Comparison of ENCODE assay signal across 24 mouse cellular contexts in genomic region chr8:117060306-117060705, GRCm38 (mm10). TPM values are rescaled to one million over a fixed set of nuclear protein-coding genes. Genes with fewer than 3 reads are reported as not detected.
A peak's percentile ranks its signal among the peaks of the same experiment; 100 is the strongest.
DNase-seq lines count a peak whose midpoint lies in the region; ATAC-seq and TF ChIP-seq lines count a peak whose summit lies in the region.
"Had no signal": no experiment of that assay in that cellular context is flagged by ENCODE, and none has a peak within 500 bp of the region (broad histone marks: within the 10 kb centered on the region; RNA-seq: fewer than 3 reads in every experiment).

No protein-coding gene starts in this region.

- H3K27me3 ChIP-seq in kidney, embryonic 16.5 days (ENCODE audit: insufficient read depth, low read length) = no peaks in the 10 kb centered on the region
- no peaks in the 10 kb centered on the region for H3K27me3 ChIP-seq in testis, adult 2 months (ENCODE audit: control insufficient read depth, insufficient read depth, low read length)
- no peaks in the 10 kb centered on the region for H3K27me3 ChIP-seq in kidney, postnatal 0 days (ENCODE audit: insufficient read depth, low read length)
- H3K27me3 ChIP-seq: limb, embryonic 15.5 days; midbrain, embryonic 12.5 days had no signal

- H3K9ac ChIP-seq in kidney, embryonic 16.5 days (replicated peaks; ENCODE audit: low read length) = no peak overlapping the region
- no peak overlapping the region for H3K9ac ChIP-seq in kidney, postnatal 0 days (ENCODE audit: low read depth, low read length)
- H3K9ac ChIP-seq: forebrain, postnatal 0 days; limb, embryonic 15.5 days; lung, embryonic 14.5 days; midbrain, embryonic 12.5 days had no signal

- TF ChIP-seq POLR2A in testis, adult 2 months (IDR thresholded peaks at IDR 0.05; ENCODE audit: control insufficient read depth, low read depth, low read length) = no peak

- no peak overlapping the region for H3K4me2 ChIP-seq in kidney, embryonic 16.5 days (replicated peaks; ENCODE audit: low read depth, low read length)
- no peak overlapping the region for H3K4me2 ChIP-seq in kidney, postnatal 0 days (ENCODE audit: low read length)
- H3K4me2 ChIP-seq: limb, embryonic 15.5 days; lung, embryonic 14.5 days; midbrain, embryonic 12.5 days had no signal

- no peak overlapping the region for H3K4me3 ChIP-seq in kidney, embryonic 16.5 days (ENCODE audit: low read length)
- H3K4me3 ChIP-seq in testis, adult 2 months (ENCODE audit: control insufficient read depth, low read depth, low read length) = no peak overlapping the region
- no peak overlapping the region for H3K4me3 ChIP-seq in kidney, postnatal 0 days (replicated peaks; ENCODE audit: low read depth, low read length)
- H3K4me3 ChIP-seq: heart, embryonic 10.5 days; limb, embryonic 15.5 days; midbrain, embryonic 12.5 days had no signal

- no peak for ATAC-seq in kidney, embryonic 16.5 days (ENCODE audit: low FRiP score, low TSS enrichment)
- ATAC-seq in kidney, postnatal 0 days (replicated peaks; ENCODE audit: low FRiP score, low read depth) = no peak
- ATAC-seq: forebrain, postnatal 0 days; inflammation-experienced regulatory T-cells, adult 6 months had no signal

- H3K27ac ChIP-seq in kidney, embryonic 16.5 days (ENCODE audit: low read length) = no peak overlapping the region
- H3K27ac ChIP-seq in testis, adult 2 months (ENCODE audit: control insufficient read depth, insufficient read depth, low read depth, low read length) = no peak overlapping the region
- H3K27ac ChIP-seq in kidney, postnatal 0 days = no peak overlapping the region
- H3K27ac ChIP-seq: heart, embryonic 10.5 days; limb, embryonic 15.5 days; midbrain, embryonic 12.5 days had no signal

- DNase-seq in kidney, adult 18-20 months = peak; percentile 10
- DNase-seq in testis, postnatal 14 days (ENCODE audit: low spot score) = no peak
- DNase-seq in kidney, postnatal 0 days (ENCODE audit: low spot score) = peak; percentile 7
- DNase-seq in frontal cortex, postnatal 14 days (ENCODE audit: low spot score in 2 of 2) = no peak
- no peak for DNase-seq in adrenal gland, adult 8-10 months
- DNase-seq: adrenal gland, postnatal 10 days; cerebellum, postnatal 25 days; embryo, embryonic 11 days; forebrain, postnatal 0 days; layer of hippocampus, postnatal 36 days; lung, embryonic 14.5 days; lung, postnatal 4 days; thymus, adult 18-20 months had no signal

- no peaks in the 10 kb centered on the region for H3K4me1 ChIP-seq in kidney, embryonic 16.5 days (ENCODE audit: insufficient read depth, low read length)
- peaks cover 7% of the 10 kb centered on the region for H3K4me1 ChIP-seq in testis, adult 2 months (ENCODE audit: control insufficient read depth, insufficient read depth, low read length)
- no peaks in the 10 kb centered on the region for H3K4me1 ChIP-seq in kidney, postnatal 0 days (replicated peaks; ENCODE audit: insufficient read depth, low read length)
- H3K4me1 ChIP-seq: limb, embryonic 15.5 days had no signal

- H3K36me3 ChIP-seq in kidney, embryonic 16.5 days (ENCODE audit: insufficient read depth, low read length) = no peaks in the 10 kb centered on the region
- no peaks in the 10 kb centered on the region for H3K36me3 ChIP-seq in testis, adult 2 months (ENCODE audit: control insufficient read depth, insufficient read depth, low read length)
- H3K36me3 ChIP-seq in kidney, postnatal 0 days (ENCODE audit: insufficient read depth, low read length) = no peaks in the 10 kb centered on the region
- H3K36me3 ChIP-seq: heart, embryonic 10.5 days; limb, embryonic 15.5 days; midbrain, embryonic 12.5 days had no signal

- TF ChIP-seq CTCF in testis, adult 2 months (IDR thresholded peaks at IDR 0.05; ENCODE audit: control insufficient read depth, insufficient read depth, insufficient replicate concordance, low read depth, low read length) = 0 out of 2 replicates have a peak, but pooled peaks have one; percentile 1
- peak; percentile 49; the same call in 1 of the 2 replicates for TF ChIP-seq CTCF in kidney, postnatal 0 days (IDR thresholded peaks at IDR 0.05; ENCODE audit: low read depth)

- 58% methylated on average over 13 of the region's 13 CpGs for WGBS in kidney, embryonic 16.5 days
- WGBS in kidney, postnatal 0 days = 61% methylated on average over 13 of the region's 13 CpGs

- peaks cover 5% of the 10 kb centered on the region; the same call in 1 of the 2 replicates for H3K9me3 ChIP-seq in kidney, embryonic 16.5 days (ENCODE audit: low read length)
- 0 out of 2 replicates have a peak, but pooled peaks cover 3% of the 10 kb centered on the region for H3K9me3 ChIP-seq in kidney, postnatal 0 days (replicated peaks; ENCODE audit: low read length)
- H3K9me3 ChIP-seq: heart, embryonic 10.5 days; limb, embryonic 15.5 days had no signal

RNA-seq across cellular contexts. Expression of gene Pkd1l2, which starts 21.9 kb away (rescaled TPM):
- 0.04 and 0.14 TPM in 2 replicates for polyA plus RNA-seq in kidney, embryonic 16.5 days (2015; fragmentation: Nextera tagmentation; extraction: Ambion mirVana)
- 2.9 and 3.1 TPM in 2 replicates for polyA plus RNA-seq in testis, adult 2 months (2012; rRNA removed)
- not detected in 2 replicates for polyA plus RNA-seq in kidney, postnatal 0 days (2015; fragmentation: Nextera tagmentation; extraction: Ambion mirVana)
- total RNA-seq in adrenal gland, adult 8-10 months (2022) = 1 to 10 TPM; 2.2 to 4.7 (median 3.2) TPM
- total RNA-seq: CH12.LX; forebrain, postnatal 0 days had no signal
- polyA plus RNA-seq: hindbrain, embryonic 11.5 days; lung, embryonic 14.5 days; midbrain, embryonic 12.5 days; neural tube, embryonic 11.5 days had no signal

RNA-seq across cellular contexts. Expression of gene Bco1, which starts 35.3 kb away (rescaled TPM):
- polyA plus RNA-seq in kidney, embryonic 16.5 days (2015; fragmentation: Nextera tagmentation; extraction: Ambion mirVana) = 0.45 and 0.62 TPM in 2 replicates
- 31.9 and 38.7 TPM in 2 replicates for polyA plus RNA-seq in testis, adult 2 months (2012; rRNA removed)
- 0.16 and 0.27 TPM in 2 replicates for polyA plus RNA-seq in kidney, postnatal 0 days (2015; fragmentation: Nextera tagmentation; extraction: Ambion mirVana)
- under 1 TPM in 2 of 4 experiments, not detected in 2; 0.15 to 0.16 TPM for total RNA-seq in adrenal gland, adult 8-10 months (2022)
- total RNA-seq: CH12.LX; forebrain, postnatal 0 days; left cerebral cortex, postnatal 25 days had no signal
- polyA plus RNA-seq: heart, postnatal 0 days; inflammation-experienced regulatory T-cells, adult 6 months had no signal

Comparison
In these comparisons a context has a peak if more than half of its experiments do, and no peak if none do; other contexts are left out.
1. DNase-seq: peak in kidney, adult 18-20 months (single experiment) and kidney, postnatal 0 days (single experiment); none in testis, postnatal 14 days (single experiment), frontal cortex, postnatal 14 days (0 of 2) and adrenal gland, adult 8-10 months (single experiment).
2. RNA of gene Bco1, which starts 35.3 kb away (polyA plus RNA-seq): 31.9 to 38.7 TPM in testis, adult 2 months; 0.45 to 0.62 TPM in kidney, embryonic 16.5 days and 0.16 to 0.27 TPM in kidney, postnatal 0 days; every median in the first group is over 10 times any median in the second.